Mouse (Mus musculus) olfactory bulb, adult 2 months (tissue): ENCODE measurements around the gene Tmem189. TPM values are rescaled to one million over a fixed set of nuclear protein-coding genes. Genes with fewer than 3 reads are reported as not detected.

Experiments
- H3K27ac ChIP-seq: fragments of 200-500 bp; 2 replicates; pipeline ENCODE4 v1.5.1; 2012; ENCODE audit warnings: low read depth, low read length; ENCODE audit not compliant: insufficient read depth
- H3K4me1 ChIP-seq: fragments of 200-500 bp; 2 replicates; pipeline ENCODE4 v1.6.1; 2012; ENCODE audit warnings: low read length; ENCODE audit not compliant: control insufficient read depth, insufficient read depth
- H3K4me3 ChIP-seq: fragments of 200-500 bp; 2 replicates; pipeline ENCODE4 v1.5.1; 2012; ENCODE audit warnings: mild to moderate bottlenecking, low read depth, low read length, moderate library complexity; ENCODE audit not compliant: insufficient read depth
- CTCF ChIP-seq: fragments of 200-500 bp; IDR thresholded peaks from 2 replicates; pipeline ENCODE4 v1.5.1; 2012; ENCODE audit warnings: low read depth, mild to moderate bottlenecking, low read length, moderate library complexity; ENCODE audit not compliant: insufficient read depth
- POLR2A ChIP-seq: fragments of 200-500 bp; IDR thresholded peaks from 2 replicates; pipeline ENCODE4 v1.6.1; 2012; ENCODE audit warnings: mild to moderate bottlenecking, low read depth, low read length, moderate library complexity; ENCODE audit not compliant: insufficient read depth
- WGBS: fragments of 180-500 bp; shearing (Covaris S2); methylation state at CpG from one replicate; pipeline ENCODE4 v1.1.7; 2018; 5-methylcytosine and 5-hydroxymethylcytosine counted together
- polyA plus RNA-seq: library from polyadenylated mRNA; stranded (reverse); fragments of >200 nt; gene quantifications from 2 replicates; pipeline ENCODE4 v1.2.4, GENCODE M21; 2012; ENCODE audit warnings: low replicate concordance; ENCODE audit not compliant: missing spikeins, insufficient read depth, insufficient read length

Tmem189 gene
- 167 TPM in 1 of 2 replicates, not detected in the other for polyA plus RNA-seq

DNA sequence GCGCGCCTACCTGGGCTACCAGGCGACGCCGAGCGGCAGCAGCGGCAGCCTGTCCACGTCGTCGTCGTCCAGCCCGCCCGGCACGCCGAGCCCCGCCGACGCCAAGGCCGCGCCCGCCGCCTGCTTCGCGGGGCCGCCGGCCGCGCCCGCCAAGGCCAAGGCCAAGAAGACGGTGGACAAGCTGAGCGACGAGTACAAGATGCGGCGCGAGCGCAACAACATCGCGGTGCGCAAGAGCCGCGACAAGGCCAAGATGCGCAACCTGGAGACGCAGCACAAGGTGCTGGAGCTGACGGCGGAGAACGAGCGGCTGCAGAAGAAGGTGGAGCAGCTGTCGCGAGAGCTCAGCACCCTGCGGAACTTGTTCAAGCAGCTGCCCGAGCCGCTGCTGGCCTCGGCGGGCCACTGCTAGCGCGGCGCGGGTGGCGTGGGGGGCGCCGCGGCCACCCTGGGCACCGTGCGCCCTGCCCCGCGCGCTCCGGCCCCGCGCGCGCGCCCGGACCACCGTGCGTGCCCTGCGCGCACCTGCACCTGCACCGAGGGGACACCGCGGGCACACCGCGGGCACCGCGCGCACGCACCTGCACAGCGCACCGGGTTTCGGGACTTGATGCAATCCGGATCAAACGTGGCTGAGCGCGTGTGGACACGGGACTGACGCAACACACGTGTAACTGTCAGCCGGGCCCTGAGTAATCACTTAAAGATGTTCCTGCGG is at the start of gene Tmem189:
TSS of gene Tmem189 (minus strand) at position 322 of the 718 bp plus-strand sequence.
- WGBS, result 1% methylated on average over 97 of the region's 99 CpGs
- no peak within 1 kb of the TSS for H3K27ac ChIP-seq
- TF ChIP-seq CTCF (no peak), POLR2A (no peak)
- H3K4me1 ChIP-seq, result peaks cover 31% of the 10 kb centered on the region
- H3K4me3 ChIP-seq, result peak within 1 kb of the TSS; percentile 68

DNA sequence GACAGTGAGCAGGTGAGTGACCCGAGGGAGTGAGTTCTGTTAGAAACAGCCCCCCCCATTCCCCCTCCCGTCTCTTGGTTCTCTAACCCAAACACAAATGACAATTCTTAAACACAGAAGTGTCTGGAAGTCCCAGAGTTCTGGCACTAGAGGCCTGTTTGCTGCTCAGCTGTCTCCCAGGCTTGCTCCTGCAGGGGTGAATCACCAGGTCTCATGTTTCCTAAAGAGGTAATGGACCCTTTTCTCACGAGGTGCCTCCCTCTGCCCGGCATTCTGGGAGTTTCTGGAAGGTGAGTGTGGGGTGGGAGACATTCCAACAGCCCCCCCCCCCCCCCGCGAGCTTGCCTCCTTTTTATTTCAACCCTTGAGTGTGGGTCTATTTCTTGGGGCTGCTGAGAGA is 49.4 kb upstream of the Tmem189 start:
- Histone ChIP-seq H3K27ac (no peak overlapping the region), H3K4me1 (peaks cover 2% of the 10 kb centered on the region; the same call in 1 of the 2 replicates), H3K4me3 (no peak overlapping the region)
- WGBS, result 51% methylated on average over 6 of the region's 6 CpGs
- TF ChIP-seq POLR2A (no peak), CTCF (no peak)

- H3K4me1 ChIP-seq, result peaks cover 4% of the 10 kb centered on the region
- TF ChIP-seq POLR2A (no peak), CTCF (no peak)
- WGBS, result 85% methylated on average over 10 of the region's 10 CpGs
- no peak overlapping the region for H3K4me3 ChIP-seq
- no peak overlapping the region for H3K27ac ChIP-seq
These were observed 45.2 kb upstream of the Tmem189 start for GRCm38 (mm10) chr2:167734861-167735260.

DNA sequence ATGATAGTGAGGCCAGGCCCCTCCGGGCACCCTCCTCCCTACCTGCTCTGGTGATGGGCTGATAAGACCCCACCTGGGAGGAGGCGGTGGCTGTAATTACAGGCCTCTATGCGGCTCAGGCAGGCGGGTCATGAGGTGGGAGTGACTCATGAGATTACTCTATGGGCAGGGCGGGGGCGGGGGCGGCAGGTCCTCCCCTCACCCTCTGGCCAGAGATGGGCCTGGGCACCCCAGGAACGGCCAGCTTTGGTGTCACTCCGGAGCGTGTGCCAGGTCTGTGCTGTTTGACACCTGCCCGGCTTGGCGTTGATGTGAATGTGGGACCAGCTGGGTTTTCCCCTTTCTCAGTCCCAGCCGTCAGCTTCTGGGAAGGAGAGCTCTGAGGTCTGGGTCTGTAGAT is 41.5 kb upstream of the Tmem189 start:
- 83% methylated on average over 13 of the region's 13 CpGs for WGBS
- Histone ChIP-seq H3K4me1 (peaks cover 14% of the 10 kb centered on the region), H3K4me3 (no peak overlapping the region), H3K27ac (no peak overlapping the region)
- TF ChIP-seq POLR2A (no peak), CTCF (no peak)

GRCm38 (mm10) chr2:167730036-167730435 is 40.4 kb upstream of the Tmem189 start:
- Histone ChIP-seq H3K4me3 (no peak overlapping the region), H3K27ac (no peak overlapping the region), H3K4me1 (peaks cover 14% of the 10 kb centered on the region)
- WGBS, result 78% methylated on average over 7 of the region's 7 CpGs
- TF ChIP-seq POLR2A, result no peak
- no peak for TF ChIP-seq CTCF

GRCm38 (mm10) chr2:167727161-167727560 is 37.5 kb upstream of the Tmem189 start:
- H3K4me1 ChIP-seq, result peaks cover 14% of the 10 kb centered on the region
- WGBS, result 27% methylated on average over 13 of the region's 13 CpGs

GRCm38 (mm10) chr2:167725879-167726278 is 36.3 kb upstream of the Tmem189 start:
- H3K27ac ChIP-seq, result no peak overlapping the region
- no peak for TF ChIP-seq POLR2A
- no peak for TF ChIP-seq CTCF
- H3K4me3 ChIP-seq, result no peak overlapping the region
- 92% methylated on average over 10 of the region's 10 CpGs for WGBS
- H3K4me1 ChIP-seq, result peaks cover 14% of the 10 kb centered on the region

More at GRCm38 (mm10) chr2:167727161-167727560, 37.5 kb upstream of the Tmem189 start:
- Histone ChIP-seq H3K27ac (no peak overlapping the region), H3K4me3 (no peak overlapping the region)
- TF ChIP-seq POLR2A (no peak), CTCF (no peak)

GRCm38 (mm10) chr2:167723589-167724206 is 34.1 kb upstream of the Tmem189 start:
- H3K27ac ChIP-seq, result no peak overlapping the region
- H3K4me3 ChIP-seq, result no peak overlapping the region
- 90% methylated on average over 11 of the region's 11 CpGs for WGBS
- H3K4me1 ChIP-seq, result peaks cover 10% of the 10 kb centered on the region
- TF ChIP-seq POLR2A, result no peak
- TF ChIP-seq CTCF, result no peak

- no peak for TF ChIP-seq POLR2A
- TF ChIP-seq CTCF, result no peak
- 81% methylated on average over 6 of the region's 6 CpGs for WGBS
- H3K4me1 ChIP-seq, result peaks cover 10% of the 10 kb centered on the region
- H3K4me3 ChIP-seq, result no peak overlapping the region
- no peak overlapping the region for H3K27ac ChIP-seq
These were observed 32.9 kb upstream of the Tmem189 start for GRCm38 (mm10) chr2:167722538-167722937.
